Mouse (Mus musculus) left cerebral cortex, adult 6 months (tissue): ENCODE measurements around the gene Znrf2. TPM values are rescaled to one million over a fixed set of nuclear protein-coding genes. Genes with fewer than 3 reads are reported as not detected.

Experiments used
- long read RNA-seq, 2 experiments: library from polyadenylated mRNA; unstranded; transcript quantifications; one replicate each; pipeline ENCODE4 v2.0.0; 2019 to 2020
- polyA plus RNA-seq: library from polyadenylated mRNA; unstranded; fragments of <200 nt; fragmentation: Nextera tagmentation; gene quantifications from 2 replicates; pipeline ENCODE4 v1.2.3, GENCODE M21; 2021

The Znrf2 gene
- 0.95 and 2.2 TPM in 2 replicates for polyA plus RNA-seq
- long read RNA-seq, experiment 1, full-length matches to known transcripts = 1 of 8 reads
- long read RNA-seq, experiment 1, partial matches to known transcripts = 0 of 8 reads
- long read RNA-seq, experiment 1, other reads (novel, unspliced or antisense) = 7 of 8 reads
- long read RNA-seq, experiment 2, partial matches to known transcripts = 0 of 6 reads
- long read RNA-seq, experiment 2, other reads (novel, unspliced or antisense) = 6 of 6 reads

GRCm38 (mm10) chr6:54816388-54817065 is at the start of gene Znrf2:
Gene Znrf2, plus strand, starts transcription at chr6:54816916.

Other genes with a start within 250 kb of the Znrf2 start
- 1.2 and 3.5 TPM in 2 replicates for gene Plekha8, start 221.8 kb upstream of the Znrf2 start, polyA plus RNA-seq
- 5.9 and 7.7 TPM in 2 replicates for gene Fkbp14, start 219.6 kb upstream of the Znrf2 start, polyA plus RNA-seq
- gene Mturn, start 135.3 kb upstream of the Znrf2 start, polyA plus RNA-seq = 11.6 and 14.0 TPM in 2 replicates
- 1.1 and 1.5 TPM in 2 replicates for gene Nod1, start 155.7 kb downstream of the Znrf2 start, polyA plus RNA-seq
- gene Ggct, start 176.0 kb downstream of the Znrf2 start, polyA plus RNA-seq = 52.1 and 72.6 TPM in 2 replicates
- gene Gars, start 221.1 kb downstream of the Znrf2 start, polyA plus RNA-seq = 130 and 138 TPM in 2 replicates